ENCODE assay signal across 8 mouse cellular contexts in the genomic region with DNA sequence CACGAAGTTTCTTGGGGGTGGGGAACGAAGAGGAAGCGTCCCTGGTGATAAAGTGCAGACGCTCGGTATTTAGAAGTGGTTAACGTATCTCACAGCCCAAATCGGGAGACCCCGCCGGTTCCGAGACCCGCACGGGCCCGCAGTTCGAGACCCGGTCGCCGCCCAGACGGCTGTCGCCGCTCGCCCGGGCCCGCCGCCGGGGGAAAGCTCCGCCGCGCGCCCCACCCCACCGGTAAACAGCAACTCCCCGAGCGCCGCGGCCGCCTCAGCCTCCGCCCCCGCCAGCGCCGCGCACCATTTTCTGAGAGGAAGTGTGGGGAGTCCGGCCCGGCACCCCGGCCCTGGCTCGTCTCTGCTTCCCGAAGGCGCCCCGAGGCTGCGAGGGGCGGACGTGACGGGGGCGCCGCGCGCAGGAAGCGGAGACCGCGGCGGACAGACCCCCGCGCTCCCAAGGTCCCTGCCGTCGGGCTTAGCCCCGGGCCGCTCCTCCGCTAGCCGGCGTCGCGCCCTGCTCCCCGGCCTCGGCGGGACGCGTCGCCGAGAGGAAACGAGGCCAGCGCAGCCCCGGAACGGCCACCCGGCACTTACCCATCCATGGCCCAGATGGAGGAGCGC. TPM values are rescaled to one million over a fixed set of nuclear protein-coding genes. Genes with fewer than 3 reads are reported as not detected.
DNase-seq lines count a peak whose midpoint lies in the region; ATAC-seq and TF ChIP-seq lines count a peak whose summit lies in the region.

No protein-coding gene starts in this region.

- WGBS in hindbrain, postnatal 0 days = 1% methylated on average over 78 of the region's 83 CpGs

- H3K9ac ChIP-seq in hindbrain, postnatal 0 days (replicated peaks; ENCODE audit: low read length) = peak overlapping the region; percentile 83

- DNase-seq in adrenal gland, adult (ENCODE audit: inconsistent age in 2 of 2, low spot score in 1 of 2) = peak; percentile 85 to 95
- peak; percentile 41 to 59 for DNase-seq in cerebellum, postnatal 36 days
- DNase-seq in gastrocnemius, adult 8-10 months (ENCODE audit: low spot score in 2 of 2) = peak; percentile 45
- DNase-seq in hindbrain, postnatal 0 days (ENCODE audit: low spot score) = peak; percentile 59
- DNase-seq in left cerebral cortex, postnatal 10 days (ENCODE audit: extremely low spot score in 1 of 2, low spot score in 2 of 2) = peak; percentile 35 to 87
- DNase-seq in right cerebral cortex, postnatal 4 days = peak; percentile 51
- peak; percentile 76 for DNase-seq in yolk sac, embryonic 10.5 days (ENCODE audit: low spot score)

- peak overlapping the region; percentile 65 for H3K4me2 ChIP-seq in hindbrain, postnatal 0 days (ENCODE audit: low read depth, low read length)

- H3K27me3 ChIP-seq in hindbrain, postnatal 0 days (ENCODE audit: insufficient read depth, low read length) = no peaks in the 10 kb centered on the region
- no peaks in the 10 kb centered on the region for H3K27me3 ChIP-seq in megakaryocyte, embryonic 14.5 days (replicated peaks)

- H3K4me3 ChIP-seq in hindbrain, postnatal 0 days (ENCODE audit: low read length) = peak overlapping the region; percentile 61
- peak overlapping the region; percentile 95 for H3K4me3 ChIP-seq in megakaryocyte, embryonic 14.5 days (replicated peaks)

- H3K27ac ChIP-seq in hindbrain, postnatal 0 days = peak overlapping the region; percentile 85

- no peaks in the 10 kb centered on the region for H3K36me3 ChIP-seq in hindbrain, postnatal 0 days (ENCODE audit: insufficient read depth, low read length)
- H3K36me3 ChIP-seq in megakaryocyte, embryonic 14.5 days (replicated peaks; ENCODE audit: low read length) = no peaks in the 10 kb centered on the region

- H3K4me1 ChIP-seq in hindbrain, postnatal 0 days (ENCODE audit: insufficient read depth, low read length) = 0 out of 2 replicates have a peak, but pooled peaks cover 7% of the 10 kb centered on the region
- H3K4me1 ChIP-seq in megakaryocyte, embryonic 14.5 days = peaks cover 33% of the 10 kb centered on the region

- intact Hi-C loops in left cerebral cortex, postnatal 10 days (cut with DNase I) = loop anchor here (5.0 kb wide), 2 partner anchors 81 to 166 kb away; no protein-coding TSS in a partner anchor

- no peaks in the 10 kb centered on the region for H3K9me3 ChIP-seq in hindbrain, postnatal 0 days (ENCODE audit: low read length)
- no peaks in the 10 kb centered on the region for H3K9me3 ChIP-seq in megakaryocyte, embryonic 14.5 days

- TF ChIP-seq CTCF in hindbrain, postnatal 0 days (IDR thresholded peaks at IDR 0.05; ENCODE audit: low read depth) = no peak

- peak; percentile 83; the same call in 1 of the 2 replicates for ATAC-seq in hindbrain, postnatal 0 days

RNA-seq across cellular contexts. Expression of gene Ptbp3, which starts 0.5 kb away (rescaled TPM):
- total RNA-seq in gastrocnemius, adult 8-10 months (2022) = 1 to 10 TPM; 4.6 to 8.7 (median 6.6) TPM
- 29.0 and 29.2 TPM in 2 replicates for total RNA-seq in hindbrain, postnatal 0 days (2014; rRNA removed)
- polyA plus RNA-seq in hindbrain, postnatal 0 days (2015; fragmentation: Nextera tagmentation; extraction: Ambion mirVana) = 12.0 and 13.2 TPM in 2 replicates
- total RNA-seq in left cerebral cortex, postnatal 10 days (2021) = 10 to 100 TPM; 24.9 to 27.4 TPM
- polyA plus RNA-seq in megakaryocyte, embryonic 14.5 days (2012; ENCODE audit: insufficient read depth, low replicate concordance) = 14.1 and 20.4 TPM in 2 replicates

RNA-seq across cellular contexts. Expression of gene Hsdl2, which starts 32.7 kb away (rescaled TPM):
- total RNA-seq in gastrocnemius, adult 8-10 months (2022) = 10 to 100 TPM; 46.2 to 62.6 (median 48.7) TPM
- 23.6 and 27.9 TPM in 2 replicates for total RNA-seq in hindbrain, postnatal 0 days (2014; rRNA removed)
- polyA plus RNA-seq in hindbrain, postnatal 0 days (2015; fragmentation: Nextera tagmentation; extraction: Ambion mirVana) = 48.8 and 57.3 TPM in 2 replicates
- total RNA-seq in left cerebral cortex, postnatal 10 days (2021) = 10 to 100 TPM; 21.8 to 22.7 TPM
- 0.64 and 2.2 TPM in 2 replicates for polyA plus RNA-seq in megakaryocyte, embryonic 14.5 days (2012; ENCODE audit: insufficient read depth, low replicate concordance)

Comparison
In these comparisons a context has a peak if more than half of its experiments do, and no peak if none do; other contexts are left out.
1. Peak in every context shown above with its lines: DNase-seq, ATAC-seq, H3K4me3 ChIP-seq and H3K27ac ChIP-seq.